Mouse (Mus musculus) T-helper 2 cell (primary cell): ENCODE measurements around the gene Adgrg3.

Source experiments
- in situ Hi-C: fragments of 300-600 bp; cut with MboI, MseI; formaldehyde crosslinking; loops from one replicate; pipeline ENCODE4 v1.15.1; 2025; ENCODE audit warnings: high pct_unique_total_duplicates

Adgrg3 gene

DNA sequence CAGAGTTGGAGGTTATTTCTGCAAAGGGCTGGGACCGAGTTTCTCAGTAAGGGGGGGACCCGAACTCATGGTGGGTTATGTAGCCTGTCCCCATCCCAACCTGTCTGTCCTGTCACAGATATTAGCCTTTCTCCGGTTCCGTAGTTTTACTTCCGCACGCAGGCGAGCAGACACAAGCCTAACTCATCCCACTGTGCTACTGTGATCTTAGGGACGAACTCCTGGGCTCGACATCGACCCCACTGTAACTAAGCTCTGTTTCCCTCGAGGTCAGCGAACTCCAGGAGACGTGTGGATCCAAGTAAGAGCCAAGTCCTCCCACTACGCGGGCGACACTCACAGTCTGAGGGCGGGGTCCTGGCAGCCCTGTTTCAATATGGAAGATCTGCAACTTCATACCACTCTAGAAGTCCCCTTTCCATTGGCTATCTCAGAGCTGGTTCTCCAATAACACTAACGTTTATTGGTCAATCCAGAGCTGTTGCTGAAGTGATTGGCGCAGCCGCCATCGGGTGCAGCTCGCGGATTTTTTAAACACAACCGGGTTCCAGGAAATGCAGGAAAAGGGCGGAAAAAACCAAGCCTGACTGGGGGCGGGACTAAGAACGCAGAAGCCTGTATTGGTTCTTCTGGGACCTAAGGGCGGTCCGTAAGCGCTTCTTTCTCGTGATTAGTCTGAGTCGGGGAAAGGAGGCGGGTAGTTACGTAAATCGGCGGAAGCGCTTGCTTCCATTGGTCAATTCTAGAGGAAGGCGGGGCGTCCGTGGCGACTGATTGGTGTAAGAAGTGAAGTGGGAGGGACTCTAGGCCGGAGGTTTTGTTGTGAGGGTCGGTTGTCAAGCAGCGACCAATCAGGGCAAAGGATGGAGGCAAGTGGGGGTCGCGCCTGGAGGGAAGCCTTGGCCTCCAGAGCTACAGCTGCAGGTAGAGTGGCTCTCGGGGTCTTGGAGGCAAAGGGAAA is 63.2 kb downstream of the Adgrg3 start, which contains the start of gene Katnb1:
Katnb1 (plus strand) TSS at position 806 of the 961 bp plus-strand sequence.
- in situ Hi-C loops = loop anchor here (10.0 kb wide), 1 partner anchor 254 kb away; the partner anchor contains the start of genes Usb1 and Zfp319

DNA sequence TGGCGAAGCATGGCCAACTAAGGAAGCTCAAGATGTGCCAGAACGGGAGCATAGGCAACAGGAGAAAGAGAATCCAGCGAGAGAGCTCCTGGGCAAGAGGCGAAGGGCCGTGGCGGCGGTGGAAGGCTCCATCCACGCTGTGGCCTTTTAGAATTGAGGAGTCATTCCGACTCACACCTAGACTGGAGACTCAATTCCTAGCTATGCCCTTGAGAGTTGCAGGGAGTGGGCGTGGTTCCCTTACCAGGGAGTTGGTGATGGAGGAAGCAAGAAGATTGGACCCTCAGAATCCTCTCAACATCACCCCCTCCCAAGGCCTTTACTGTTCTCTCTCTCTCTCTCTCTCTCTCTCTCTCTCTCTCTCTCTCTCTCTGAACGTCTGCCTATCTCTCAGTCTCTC is 64.2 kb downstream of the Adgrg3 start:
- in situ Hi-C loops = loop anchor here (10.0 kb wide), 1 partner anchor 253 kb away; the partner anchor contains the start of genes Usb1 and Zfp319

DNA sequence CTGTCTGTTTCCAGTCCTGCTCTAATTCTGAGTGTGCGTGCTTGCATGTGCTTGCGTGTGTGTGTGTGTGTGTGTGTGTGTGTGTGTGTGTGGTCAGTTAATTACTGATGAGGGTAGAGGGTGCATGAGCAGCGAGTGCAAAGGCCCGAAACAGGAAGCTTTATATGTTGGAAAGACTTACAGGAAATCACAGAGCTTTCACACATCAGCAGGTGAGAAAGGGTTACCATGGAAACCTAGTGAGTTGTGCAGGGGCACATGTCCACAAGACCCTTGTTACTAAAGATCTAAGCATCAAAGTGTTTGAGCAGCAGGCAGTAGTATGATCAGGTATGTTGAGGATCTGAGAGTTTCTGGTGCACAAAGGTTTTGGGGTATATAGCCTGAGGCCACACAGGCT is 66.8 kb downstream of the Adgrg3 start:
- in situ Hi-C loops = loop anchor here (10.0 kb wide), 1 partner anchor 251 kb away; the partner anchor contains the start of genes Usb1 and Zfp319

DNA sequence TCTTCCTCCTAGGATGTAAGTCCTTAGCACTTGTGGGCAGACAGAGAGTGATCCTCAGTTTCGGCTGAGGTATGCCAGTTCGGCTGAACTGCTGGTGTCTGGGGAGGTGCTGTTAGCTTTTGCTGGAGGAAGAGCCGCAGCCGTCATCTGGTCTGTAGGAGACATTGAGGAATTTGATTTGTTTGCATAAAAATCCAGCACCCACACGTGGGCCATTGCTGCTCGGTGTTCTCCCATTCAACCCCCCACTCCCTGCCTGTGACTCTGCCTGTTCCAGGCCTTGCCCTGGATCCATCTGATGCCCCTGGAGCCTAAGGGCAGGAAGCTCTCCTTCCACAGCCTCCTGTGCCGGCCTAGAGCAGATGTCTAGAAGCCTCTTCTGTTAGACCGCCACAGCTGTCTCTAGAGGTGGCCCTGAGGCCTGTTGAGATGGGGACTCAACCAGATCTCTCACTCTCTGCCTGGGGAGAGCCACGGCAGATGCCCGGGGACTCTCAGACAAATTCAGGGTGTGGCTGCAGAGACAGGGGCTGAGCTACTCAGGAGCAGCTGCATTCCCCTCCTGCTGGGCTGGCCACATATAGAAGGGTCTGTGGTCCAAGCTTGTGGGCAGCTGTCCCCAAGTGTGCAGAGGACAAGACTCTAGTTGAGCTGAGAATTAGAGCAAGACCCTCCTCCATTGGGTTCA is 67.4 kb downstream of the Adgrg3 start:
- in situ Hi-C loops = loop anchor here (10.0 kb wide), 1 partner anchor 250 kb away; the partner anchor contains the start of genes Usb1 and Zfp319

DNA sequence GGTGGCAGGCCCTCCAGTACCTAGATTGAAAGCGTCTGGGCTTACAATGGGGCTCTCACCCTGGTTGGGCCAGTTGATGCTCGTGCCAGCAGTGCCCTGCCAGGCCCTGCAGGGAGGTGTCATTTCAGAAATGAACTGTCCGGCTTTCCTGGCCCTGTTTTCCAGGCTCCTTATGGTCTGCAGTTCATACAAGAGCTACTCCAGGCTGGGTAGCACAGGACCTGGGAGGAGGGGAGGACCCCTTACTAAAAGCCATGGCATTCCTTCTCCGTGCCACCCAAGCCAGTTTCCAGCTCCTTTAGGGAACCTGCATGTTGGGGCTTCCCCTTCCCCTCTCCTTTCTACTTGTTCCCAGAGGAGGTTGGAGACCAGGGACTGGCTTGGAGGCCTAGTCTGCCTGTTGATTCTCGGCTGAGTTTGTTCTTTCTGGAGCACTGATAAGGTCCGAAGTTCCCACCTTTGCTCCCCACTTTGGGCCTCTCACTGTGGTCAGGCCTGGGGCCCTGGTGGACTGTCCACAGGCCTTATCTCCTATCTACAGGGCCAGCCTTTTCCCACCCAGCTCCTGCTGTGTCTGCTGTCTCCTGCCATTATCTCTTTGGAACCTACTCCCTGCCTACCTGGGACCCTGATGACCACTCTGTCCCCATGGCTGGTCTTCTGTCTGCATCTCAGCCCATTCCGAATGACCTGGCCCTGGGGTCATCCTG is 68.1 kb downstream of the Adgrg3 start:
- in situ Hi-C loops = loop anchor here (10.0 kb wide), 1 partner anchor 249 kb away; the partner anchor contains the start of genes Usb1 and Zfp319

DNA sequence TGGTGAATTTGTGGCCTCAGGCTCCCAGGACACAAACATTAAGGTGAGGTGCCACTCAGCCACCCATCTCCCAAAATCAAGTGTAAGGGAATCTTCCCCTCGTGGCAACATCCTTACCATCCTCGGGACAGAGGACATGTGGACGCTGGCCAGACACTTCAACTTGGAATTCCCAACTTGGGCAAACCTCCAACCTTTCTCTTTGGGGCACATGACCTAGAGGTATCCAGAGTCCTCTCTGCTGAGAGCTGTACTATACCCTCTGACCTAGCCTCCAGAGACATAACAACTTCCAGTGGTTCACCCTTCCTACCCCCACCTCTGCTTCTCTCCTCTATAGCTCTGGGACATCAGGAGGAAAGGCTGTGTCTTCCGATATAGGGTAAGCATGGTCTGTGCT is 76.1 kb downstream of the Adgrg3 start:
- in situ Hi-C loops = no loop called here
